Mouse (Mus musculus): ENCODE measurements around the gene Banf1. TPM values are rescaled to one million over a fixed set of nuclear protein-coding genes. Genes with fewer than 3 reads are reported as not detected.

Banf1 gene
- polyA plus RNA-seq, 1 experiment: 120 TPM

DNA sequence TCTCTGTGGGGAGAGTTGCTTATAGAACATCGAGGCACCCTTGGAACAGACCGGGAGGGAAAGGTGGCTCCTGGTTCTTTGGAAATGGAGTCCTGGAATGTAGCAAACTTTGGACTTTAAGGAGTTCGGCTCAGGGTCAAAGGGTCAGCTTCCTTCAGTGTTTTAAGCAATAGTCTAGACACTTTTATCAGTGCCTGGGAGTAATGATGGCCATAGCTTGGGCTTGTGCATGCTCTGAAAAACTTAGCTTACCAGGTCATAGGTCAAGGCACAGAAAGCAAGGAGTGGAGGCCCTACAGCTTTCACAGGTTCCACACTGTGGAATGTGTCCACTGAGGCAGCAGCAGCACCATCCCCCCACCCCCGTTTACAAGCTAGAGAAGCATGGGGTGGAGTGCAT, 7.8 kb upstream of the Banf1 start:
- Histone ChIP-seq H3K27me3 (ENCODE audit: control insufficient read depth, insufficient read depth, low read length) (no peaks in the 10 kb centered on the region), H3K4me3 (ENCODE audit: control insufficient read depth, low read depth, low read length) (no peak overlapping the region), H3K27ac (ENCODE audit: control insufficient read depth, insufficient read depth, low read depth, low read length) (no peak overlapping the region), H3K36me3 (ENCODE audit: control insufficient read depth, insufficient read depth, low read length) (peaks cover 7% of the 10 kb centered on the region), H3K4me1 (ENCODE audit: control insufficient read depth, insufficient read depth, low read length) (no peaks in the 10 kb centered on the region; the same call in 1 of the 2 replicates)
- TF ChIP-seq CTCF (IDR thresholded peaks at IDR 0.05; ENCODE audit: control insufficient read depth, insufficient read depth, insufficient replicate concordance, low read depth, low read length): no peak
- TF ChIP-seq POLR2A (IDR thresholded peaks at IDR 0.05; ENCODE audit: control insufficient read depth, low read depth, low read length): no peak

DNA sequence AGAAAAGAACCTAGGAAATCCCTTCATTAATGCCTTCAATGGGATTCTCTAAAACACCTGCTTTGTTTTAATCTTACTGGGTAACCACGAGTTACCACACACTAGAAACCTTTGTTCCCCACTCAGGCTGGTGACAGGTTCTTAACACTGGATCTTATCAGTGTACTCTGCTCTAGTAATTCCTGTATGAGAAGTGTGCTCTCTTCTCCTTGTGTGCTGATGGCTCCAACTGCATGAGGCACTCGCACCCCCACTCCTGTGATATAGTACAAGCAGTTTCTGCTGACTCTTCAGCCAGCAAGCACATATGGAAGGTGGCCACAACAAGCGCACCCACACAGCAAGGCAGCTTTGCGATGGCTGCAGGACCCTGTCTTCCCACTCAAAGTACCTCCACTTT, 7.2 kb upstream of the Banf1 start:
- Histone ChIP-seq H3K4me3 (ENCODE audit: control insufficient read depth, low read depth, low read length) (no peak overlapping the region), H3K27me3 (ENCODE audit: control insufficient read depth, insufficient read depth, low read length) (no peaks in the 10 kb centered on the region), H3K4me1 (ENCODE audit: control insufficient read depth, insufficient read depth, low read length) (no peaks in the 10 kb centered on the region; the same call in 1 of the 2 replicates), H3K27ac (ENCODE audit: control insufficient read depth, insufficient read depth, low read depth, low read length) (no peak overlapping the region), H3K36me3 (ENCODE audit: control insufficient read depth, insufficient read depth, low read length) (peaks cover 8% of the 10 kb centered on the region)
- TF ChIP-seq CTCF (IDR thresholded peaks at IDR 0.05; ENCODE audit: control insufficient read depth, insufficient read depth, insufficient replicate concordance, low read depth, low read length) (no peak), POLR2A (IDR thresholded peaks at IDR 0.05; ENCODE audit: control insufficient read depth, low read depth, low read length) (no peak)

DNA sequence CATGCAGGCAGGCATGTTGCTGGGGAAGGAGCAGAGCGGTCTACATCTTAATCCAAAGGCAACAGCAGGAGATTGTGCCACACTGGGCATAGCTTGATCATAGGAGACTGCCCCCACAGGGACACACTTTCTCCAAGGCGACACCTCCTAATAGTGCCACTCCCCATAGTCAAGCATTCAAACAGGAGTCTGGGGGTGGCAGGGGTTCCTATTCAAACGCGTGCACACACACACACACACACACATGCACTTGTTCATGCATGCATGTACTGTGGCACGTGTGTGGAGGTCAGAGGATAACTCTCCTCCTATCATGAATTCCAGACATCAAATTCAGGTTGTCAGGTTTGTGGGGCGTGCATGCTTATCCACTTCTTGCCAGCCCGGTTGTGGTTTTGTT, 5.8 kb upstream of the Banf1 start:
- peaks cover 9% of the 10 kb centered on the region for H3K36me3 ChIP-seq (ENCODE audit: control insufficient read depth, insufficient read depth, low read length)
- peaks cover 5% of the 10 kb centered on the region for H3K4me1 ChIP-seq (ENCODE audit: control insufficient read depth, insufficient read depth, low read length)
- no peak overlapping the region for H3K4me3 ChIP-seq (ENCODE audit: control insufficient read depth, low read depth, low read length)
- H3K27me3 ChIP-seq (ENCODE audit: control insufficient read depth, insufficient read depth, low read length): no peaks in the 10 kb centered on the region
- H3K27ac ChIP-seq (ENCODE audit: control insufficient read depth, insufficient read depth, low read depth, low read length): no peak overlapping the region
- no peak for TF ChIP-seq CTCF (IDR thresholded peaks at IDR 0.05; ENCODE audit: control insufficient read depth, insufficient read depth, insufficient replicate concordance, low read depth, low read length)
- TF ChIP-seq POLR2A (IDR thresholded peaks at IDR 0.05; ENCODE audit: control insufficient read depth, low read depth, low read length): no peak

GRCm38 (mm10) chr19:5370932-5371331, 4.0 kb upstream of the Banf1 start:
- H3K36me3 ChIP-seq (ENCODE audit: control insufficient read depth, insufficient read depth, low read length): peaks cover 9% of the 10 kb centered on the region
- H3K27me3 ChIP-seq (ENCODE audit: control insufficient read depth, insufficient read depth, low read length): no peaks in the 10 kb centered on the region
- TF ChIP-seq POLR2A (IDR thresholded peaks at IDR 0.05; ENCODE audit: control insufficient read depth, low read depth, low read length) (no peak), CTCF (IDR thresholded peaks at IDR 0.05; ENCODE audit: control insufficient read depth, insufficient read depth, insufficient replicate concordance, low read depth, low read length) (no peak)
- no peak overlapping the region for H3K4me3 ChIP-seq (ENCODE audit: control insufficient read depth, low read depth, low read length)
- H3K27ac ChIP-seq (ENCODE audit: control insufficient read depth, insufficient read depth, low read depth, low read length): no peak overlapping the region
- H3K4me1 ChIP-seq (ENCODE audit: control insufficient read depth, insufficient read depth, low read length): peaks cover 7% of the 10 kb centered on the region

DNA sequence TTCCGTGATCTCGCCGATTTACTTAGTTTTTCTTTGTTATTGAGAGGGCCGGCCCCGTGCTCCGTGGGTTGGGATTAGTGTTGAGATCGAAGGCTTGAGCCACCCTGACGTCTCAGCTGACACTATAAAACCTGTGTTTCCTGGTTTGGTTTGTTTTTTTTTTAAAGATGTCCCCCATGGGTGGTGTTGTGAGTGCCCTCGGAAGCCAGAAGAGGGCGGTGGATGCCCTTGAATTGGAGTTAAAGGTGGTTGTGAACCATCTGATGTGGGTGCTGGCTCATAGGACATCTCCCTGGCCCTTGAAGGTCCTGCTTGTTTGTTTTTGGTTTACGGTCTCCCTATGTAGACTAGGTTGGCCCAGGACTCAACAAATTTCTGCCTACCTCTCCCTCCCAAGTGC, 487 bp upstream of the Banf1 start:
- Histone ChIP-seq H3K27ac (ENCODE audit: control insufficient read depth, insufficient read depth, low read depth, low read length) (peak overlapping the region; percentile 99), H3K4me1 (ENCODE audit: control insufficient read depth, insufficient read depth, low read length) (peaks cover 20% of the 10 kb centered on the region), H3K4me3 (ENCODE audit: control insufficient read depth, low read depth, low read length) (peak overlapping the region; percentile 100), H3K36me3 (ENCODE audit: control insufficient read depth, insufficient read depth, low read length) (peaks cover 9% of the 10 kb centered on the region), H3K27me3 (ENCODE audit: control insufficient read depth, insufficient read depth, low read length) (no peaks in the 10 kb centered on the region)
- no peak for TF ChIP-seq CTCF (IDR thresholded peaks at IDR 0.05; ENCODE audit: control insufficient read depth, insufficient read depth, insufficient replicate concordance, low read depth, low read length)
- no peak for TF ChIP-seq POLR2A (IDR thresholded peaks at IDR 0.05; ENCODE audit: control insufficient read depth, low read depth, low read length)

GRCm38 (mm10) chr19:5366175-5367052, 554 bp downstream of the Banf1 start, which contains the start of gene Eif1ad:
TSS of gene Eif1ad (plus strand) at chr19:5366741.
- Histone ChIP-seq H3K4me1 (ENCODE audit: control insufficient read depth, insufficient read depth, low read length) (peaks cover 20% of the 10 kb centered on the region), H3K27ac (ENCODE audit: control insufficient read depth, insufficient read depth, low read depth, low read length) (peak within 1 kb of the TSS; percentile 99), H3K4me3 (ENCODE audit: control insufficient read depth, low read depth, low read length) (peak within 1 kb of the TSS; percentile 100), H3K36me3 (ENCODE audit: control insufficient read depth, insufficient read depth, low read length) (peaks cover 9% of the 10 kb centered on the region), H3K27me3 (ENCODE audit: control insufficient read depth, insufficient read depth, low read length) (no peaks in the 10 kb centered on the region)
- TF ChIP-seq CTCF (IDR thresholded peaks at IDR 0.05; ENCODE audit: control insufficient read depth, insufficient read depth, insufficient replicate concordance, low read depth, low read length) (no peak), POLR2A (IDR thresholded peaks at IDR 0.05; ENCODE audit: control insufficient read depth, low read depth, low read length) (peak; percentile 70)

- Histone ChIP-seq H3K27me3 (ENCODE audit: control insufficient read depth, insufficient read depth, low read length) (no peaks in the 10 kb centered on the region), H3K4me1 (ENCODE audit: control insufficient read depth, insufficient read depth, low read length) (peaks cover 20% of the 10 kb centered on the region), H3K4me3 (ENCODE audit: control insufficient read depth, low read depth, low read length) (peak overlapping the region; percentile 100), H3K36me3 (ENCODE audit: control insufficient read depth, insufficient read depth, low read length) (peaks cover 9% of the 10 kb centered on the region), H3K27ac (ENCODE audit: control insufficient read depth, insufficient read depth, low read depth, low read length) (peak overlapping the region; percentile 84)
- TF ChIP-seq POLR2A (IDR thresholded peaks at IDR 0.05; ENCODE audit: control insufficient read depth, low read depth, low read length) (no peak), CTCF (IDR thresholded peaks at IDR 0.05; ENCODE audit: control insufficient read depth, insufficient read depth, insufficient replicate concordance, low read depth, low read length) (no peak)
Measured at GRCm38 (mm10) chr19:5365751-5366150, 1.2 kb downstream of the Banf1 start.

All from testis, adult 2 months (tissue).